ENCODE assay signal across 13 mouse cellular contexts in genomic region chr15:98722854-98723253, GRCm38 (mm10). TPM values are rescaled to one million over a fixed set of nuclear protein-coding genes. Genes with fewer than 3 reads are reported as not detected.
A peak's percentile ranks its signal among the peaks of the same experiment; 100 is the strongest.
DNase-seq lines count a peak whose midpoint lies in the region; ATAC-seq lines count a peak whose summit lies in the region.
"Had no signal": no experiment of that assay in that cellular context is flagged by ENCODE, and none has a peak within 500 bp of the region (broad histone marks: within the 10 kb centered on the region; RNA-seq: fewer than 3 reads in every experiment).

No protein-coding gene starts in this region.

- peaks cover 40% of the 10 kb centered on the region for H3K27me3 ChIP-seq in heart, embryonic 12.5 days (replicated peaks)
- H3K27me3 ChIP-seq in embryonic facial prominence, embryonic 14.5 days (replicated peaks; ENCODE audit: control insufficient read depth, insufficient read depth, low read length), result no peaks in the 10 kb centered on the region

- no peak for DNase-seq in heart, postnatal 25 days (ENCODE audit: low spot score)
- DNase-seq in CD4-positive helper T cell, adult 2 months (ENCODE audit: low read depth, low spot score), result peak; percentile 46
- DNase-seq in embryonic facial prominence, embryonic 14.5 days (ENCODE audit: low spot score), result no peak
- peak; percentile 57 for DNase-seq in lung, postnatal 10 days
- no peak for DNase-seq in cerebellum, adult 9-10 months
- DNase-seq in cerebellum, adult 8-10 months, result no peak
- no peak for DNase-seq in urinary bladder, adult 18-20 months (ENCODE audit: low spot score in 2 of 2)
- DNase-seq: adrenal gland, postnatal 10 days; cerebellum, postnatal 25 days had no signal

- 37% methylated on average over 14 of the region's 14 CpGs for WGBS in heart, embryonic 12.5 days
- WGBS in embryonic facial prominence, embryonic 14.5 days, result 52% methylated on average over 14 of the region's 14 CpGs

- no peak overlapping the region for H3K27ac ChIP-seq in heart, embryonic 12.5 days (ENCODE audit: poor library complexity, severe bottlenecking)
- H3K27ac ChIP-seq in embryonic facial prominence, embryonic 14.5 days (replicated peaks; ENCODE audit: low read depth, low read length), result no peak overlapping the region
- H3K27ac ChIP-seq: hindbrain, postnatal 0 days had no signal

- no peaks in the 10 kb centered on the region for H3K9me3 ChIP-seq in heart, embryonic 12.5 days (replicated peaks)
- H3K9me3 ChIP-seq in embryonic facial prominence, embryonic 14.5 days (ENCODE audit: control insufficient read depth, low read length), result no peaks in the 10 kb centered on the region

- peak overlapping the region; percentile 39; the same call in 1 of the 2 replicates for H3K4me2 ChIP-seq in heart, embryonic 12.5 days
- peak overlapping the region; percentile 10; the same call in 1 of the 2 replicates for H3K4me2 ChIP-seq in embryonic facial prominence, embryonic 14.5 days (ENCODE audit: low read depth, low read length)
- H3K4me2 ChIP-seq: midbrain, embryonic 11.5 days had no signal

- ATAC-seq in heart, embryonic 12.5 days (ENCODE audit: insufficient number of reproducible peaks, low FRiP score), result no peak
- ATAC-seq in embryonic facial prominence, embryonic 14.5 days (ENCODE audit: low read depth), result no peak
- ATAC-seq: hindbrain, postnatal 0 days had no signal

- H3K4me3 ChIP-seq in heart, embryonic 12.5 days, result no peak overlapping the region
- no peak overlapping the region for H3K4me3 ChIP-seq in embryonic facial prominence, embryonic 14.5 days (ENCODE audit: low read depth, low read length)

- H3K36me3 ChIP-seq in heart, embryonic 12.5 days, result no peaks in the 10 kb centered on the region
- no peaks in the 10 kb centered on the region for H3K36me3 ChIP-seq in embryonic facial prominence, embryonic 14.5 days (ENCODE audit: control insufficient read depth, insufficient read depth, low read length)

- peaks cover 26% of the 10 kb centered on the region for H3K4me1 ChIP-seq in heart, embryonic 12.5 days (replicated peaks)
- peaks cover 15% of the 10 kb centered on the region for H3K4me1 ChIP-seq in embryonic facial prominence, embryonic 14.5 days (ENCODE audit: control insufficient read depth, insufficient read depth, low read length)

- intact Hi-C loops in heart, postnatal 25 days (cut with DNase I), result no loop called here

- no peak overlapping the region for H3K9ac ChIP-seq in heart, embryonic 12.5 days
- H3K9ac ChIP-seq in embryonic facial prominence, embryonic 14.5 days (ENCODE audit: low read depth, low read length), result no peak overlapping the region

RNA-seq across cellular contexts. Expression of gene Fkbp11, which starts 5.1 kb away (rescaled TPM):
- polyA plus RNA-seq in heart, embryonic 12.5 days (2016; fragmentation: Nextera tagmentation; extraction: Ambion mirVana), result 13.2 and 17.8 TPM in 2 replicates
- total RNA-seq in heart, postnatal 25 days (2021), result 1 to 10 TPM; 4.7 to 7.2 TPM
- 88.8 and 108 TPM in 2 replicates for polyA plus RNA-seq in embryonic facial prominence, embryonic 14.5 days (2014; fragmentation: Nextera tagmentation; extraction: Ambion mirVana)

RNA-seq across cellular contexts. Expression of gene Ccdc65, which starts 14.8 kb away (rescaled TPM):
- 0.33 and 0.62 TPM in 2 replicates for polyA plus RNA-seq in heart, embryonic 12.5 days (2016; fragmentation: Nextera tagmentation; extraction: Ambion mirVana)
- under 1 TPM in 1 of 2 experiments, not detected in 1; 0.18 TPM for total RNA-seq in heart, postnatal 25 days (2021)
- 1.7 and 3.9 TPM in 2 replicates for polyA plus RNA-seq in embryonic facial prominence, embryonic 14.5 days (2014; fragmentation: Nextera tagmentation; extraction: Ambion mirVana)
- total RNA-seq: neutrophil, adult 5-6 weeks had no signal

RNA-seq across cellular contexts. Expression of gene Arf3, which starts 40.2 kb away (rescaled TPM):
- 46.3 and 46.9 TPM in 2 replicates for polyA plus RNA-seq in heart, embryonic 12.5 days (2016; fragmentation: Nextera tagmentation; extraction: Ambion mirVana)
- 10 to 100 TPM; 18.5 to 20.8 TPM for total RNA-seq in heart, postnatal 25 days (2021)
- 33.9 and 34.8 TPM in 2 replicates for polyA plus RNA-seq in embryonic facial prominence, embryonic 14.5 days (2014; fragmentation: Nextera tagmentation; extraction: Ambion mirVana)

RNA-seq across cellular contexts. Expression of gene Rnd1, which starts 45.6 kb away (rescaled TPM):
- 0.91 and 1.1 TPM in 2 replicates for polyA plus RNA-seq in heart, embryonic 12.5 days (2016; fragmentation: Nextera tagmentation; extraction: Ambion mirVana)
- total RNA-seq in heart, postnatal 25 days (2021), result 1 to 10 TPM; 1.3 to 1.5 TPM
- 0.42 TPM in 2 replicates for polyA plus RNA-seq in embryonic facial prominence, embryonic 14.5 days (2014; fragmentation: Nextera tagmentation; extraction: Ambion mirVana)

RNA-seq across cellular contexts. Expression of gene Wnt10b, which starts 55.1 kb away (rescaled TPM):
- polyA plus RNA-seq in heart, embryonic 12.5 days (2016; fragmentation: Nextera tagmentation; extraction: Ambion mirVana), result not detected in 2 replicates
- under 1 TPM; 0.34 to 0.57 TPM for total RNA-seq in heart, postnatal 25 days (2021)
- polyA plus RNA-seq in embryonic facial prominence, embryonic 14.5 days (2014; fragmentation: Nextera tagmentation; extraction: Ambion mirVana), result 4.1 and 4.3 TPM in 2 replicates
- polyA plus RNA-seq: hindbrain, postnatal 0 days had no signal

Comparison
In these comparisons a context has a peak if more than half of its experiments do, and no peak if none do; other contexts are left out.
1. DNase-seq: peak in CD4-positive helper T cell, adult 2 months (single experiment) and lung, postnatal 10 days (single experiment); none in heart, postnatal 25 days (single experiment), embryonic facial prominence, embryonic 14.5 days (single experiment), cerebellum, adult 9-10 months (single experiment), cerebellum, adult 8-10 months (single experiment) and urinary bladder, adult 18-20 months (0 of 2).